Mouse (Mus musculus) thymus, postnatal 25 days (tissue): ENCODE data around the gene Gfod2.

Experiments used
- DNase-seq: peaks from one replicate; pipeline ENCODE4 v3.0.0; 2022

Gfod2 gene

GRCm38 (mm10) chr8:105757796-105758276, 628 bp downstream of the Gfod2 start:
- DNase-seq, result no peak

GRCm38 (mm10) chr8:105754688-105755087, 3.8 kb downstream of the Gfod2 start:
- no peak for DNase-seq

GRCm38 (mm10) chr8:105753916-105754315, 4.5 kb downstream of the Gfod2 start:
- DNase-seq, result no peak

GRCm38 (mm10) chr8:105750606-105751005, 7.9 kb downstream of the Gfod2 start:
- DNase-seq, result no peak

GRCm38 (mm10) chr8:105743301-105743700, 15.2 kb downstream of the Gfod2 start:
- no peak for DNase-seq

GRCm38 (mm10) chr8:105739216-105739615, 19.2 kb downstream of the Gfod2 start:
- no peak for DNase-seq

GRCm38 (mm10) chr8:105732186-105732585, 26.3 kb downstream of the Gfod2 start:
- DNase-seq, result no peak

- DNase-seq, result peak; percentile 41
Observed at GRCm38 (mm10) chr8:105727397-105728124, 30.9 kb downstream of the Gfod2 start.

- DNase-seq, result no peak
Observed at GRCm38 (mm10) chr8:105725726-105726125, 32.7 kb downstream of the Gfod2 start.

- DNase-seq, result no peak
Observed at GRCm38 (mm10) chr8:105722861-105723260, 35.6 kb downstream of the Gfod2 start.

- DNase-seq, result no peak
Observed at GRCm38 (mm10) chr8:105719637-105720036, 38.8 kb downstream of the Gfod2 start.

- no peak for DNase-seq
Observed at GRCm38 (mm10) chr8:105716302-105716945, 42.0 kb downstream of the Gfod2 start.

- no peak for DNase-seq
Observed at GRCm38 (mm10) chr8:105715042-105715441, 43.4 kb downstream of the Gfod2 start.

- peak; percentile 90 for DNase-seq
Observed at GRCm38 (mm10) chr8:105714139-105714538, 44.3 kb downstream of the Gfod2 start.

- no peak for DNase-seq
Observed at GRCm38 (mm10) chr8:105712286-105712685, 46.2 kb downstream of the Gfod2 start.

- DNase-seq, result no peak
Observed at GRCm38 (mm10) chr8:105709317-105709716, 49.1 kb downstream of the Gfod2 start.

GRCm38 (mm10) chr8:105708675-105709074, 49.8 kb downstream of the Gfod2 start:
- no peak for DNase-seq

GRCm38 (mm10) chr8:105707498-105708403, 50.7 kb downstream of the Gfod2 start, which contains the start of the genes 4933405L10Rik and Enkd1:
Gene 4933405L10Rik, plus strand, starts transcription at chr8:105707655.
Gene Enkd1, minus strand, starts transcription at chr8:105708210.
- peak; percentile 87 for DNase-seq

GRCm38 (mm10) chr8:105706426-105706825, 52.0 kb downstream of the Gfod2 start:
- DNase-seq, result no peak

GRCm38 (mm10) chr8:105704955-105705354, 53.5 kb downstream of the Gfod2 start:
- DNase-seq, result no peak

GRCm38 (mm10) chr8:105704146-105704812, 54.2 kb downstream of the Gfod2 start:
- no peak for DNase-seq

- no peak for DNase-seq
Observed at GRCm38 (mm10) chr8:105702731-105703415, 55.6 kb downstream of the Gfod2 start.
